Mouse (Mus musculus) lung, postnatal 0 days (tissue): ENCODE measurements around the gene 6030468B19Rik.

Experiments
- CTCF ChIP-seq: IDR thresholded peaks from 2 replicates; pipeline ENCODE4 v1.5.1; 2016; ENCODE audit warnings: antibody characterized with exemption, mild to moderate bottlenecking
- EP300 ChIP-seq: IDR thresholded peaks from 2 replicates; pipeline ENCODE4 v1.6.1; 2016; ENCODE audit warnings: antibody characterized with exemption, mild to moderate bottlenecking, control low read depth

DNA sequence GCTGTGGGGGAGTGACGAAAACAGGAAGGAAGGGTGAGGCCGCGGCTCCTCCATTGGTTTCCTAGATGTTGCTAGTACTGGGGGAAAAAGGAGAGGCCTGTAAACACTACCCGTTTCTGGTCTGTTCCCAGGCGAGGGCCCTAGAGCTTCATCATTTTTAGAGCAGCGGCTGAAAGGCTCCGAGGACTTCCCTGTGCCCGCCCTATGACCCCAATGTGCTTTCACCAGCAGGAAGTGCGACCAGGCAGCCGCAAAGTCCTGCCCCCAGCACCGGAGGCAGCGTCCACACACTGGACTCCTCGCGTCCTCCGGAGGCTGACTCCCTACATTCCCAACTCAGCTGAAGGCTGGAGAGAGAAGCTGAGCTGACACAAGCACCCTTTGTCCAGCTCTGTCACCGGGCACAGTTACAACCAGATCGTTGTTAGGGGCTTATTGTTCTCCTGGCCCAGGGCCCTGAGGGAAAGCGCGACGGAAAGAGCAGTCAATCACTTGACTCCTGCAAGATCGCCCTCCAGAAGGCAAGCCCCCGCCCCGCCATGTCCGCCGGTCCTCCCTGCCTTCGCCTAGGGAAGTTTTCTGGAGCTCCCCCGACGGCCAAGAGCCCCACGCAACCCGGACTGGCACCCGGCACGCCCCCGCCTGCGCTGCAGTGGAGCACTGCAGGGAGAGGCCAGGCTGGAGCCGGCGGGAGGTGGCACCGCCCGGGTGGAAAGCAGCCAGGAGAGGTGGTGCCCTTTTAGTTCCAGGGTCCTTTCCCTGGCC is 17.8 kb upstream of the 6030468B19Rik start:
- no peak for TF ChIP-seq CTCF
- TF ChIP-seq EP300: peak; percentile 88; the same call in 1 of the 2 replicates
